Mouse (Mus musculus): Measurements from ENCODE around the gene Rhoj.

DNA sequence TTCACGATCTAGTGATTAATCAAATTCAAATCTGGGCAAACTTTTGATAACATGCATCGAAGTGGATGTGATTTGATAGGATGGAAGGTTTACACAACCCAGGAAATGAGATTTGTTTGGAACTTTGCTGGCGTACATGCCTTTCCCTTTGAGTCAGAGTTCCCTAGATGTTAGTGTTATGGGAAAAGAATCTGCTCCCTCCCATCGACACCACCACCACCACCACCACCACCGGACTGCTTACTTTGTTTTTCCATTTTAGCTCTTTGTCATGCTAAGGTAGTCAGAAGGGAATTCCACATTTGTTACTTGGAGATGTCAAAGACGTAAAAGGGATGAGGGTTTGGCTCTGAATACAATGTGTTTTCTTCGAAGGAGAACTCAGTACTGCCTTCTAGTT is 46.2 kb downstream of the Rhoj start:
- TF ChIP-seq POLR2A (IDR thresholded peaks at IDR 0.05; ENCODE audit: insufficient read length, low read depth): no peak
- no peak for TF ChIP-seq MAX (IDR thresholded peaks at IDR 0.05; ENCODE audit: low read depth)
- TF ChIP-seq E2F4 (IDR thresholded peaks at IDR 0.05; ENCODE audit: insufficient read depth): no peak
- TF ChIP-seq MYOG (IDR thresholded peaks at IDR 0.05; ENCODE audit: control insufficient read depth in 1 of 3, insufficient read depth in 1 of 3, insufficient read length in 2 of 3, low read depth in 2 of 3): no peak
- no peak for TF ChIP-seq POLR2AphosphoS2 (IDR thresholded peaks at IDR 0.05; ENCODE audit: insufficient read length, low read depth)
- TF ChIP-seq TCF12 (IDR thresholded peaks at IDR 0.05; ENCODE audit: insufficient read depth, poor library complexity, severe bottlenecking): no peak
- TF ChIP-seq MYOD1 (IDR thresholded peaks at IDR 0.05; ENCODE audit: control insufficient read depth in 1 of 3, insufficient read length in 2 of 3, low read depth in 2 of 3): no peak
